Mouse (Mus musculus) megakaryocyte, embryonic 14.5 days (primary cell): ENCODE measurements around the gene Rapgef4.

Experiments
- FLI1 ChIP-seq: IDR thresholded peaks from 2 replicates; pipeline ENCODE4 v1.6.1; 2012; ENCODE audit warnings: low read length, inconsistent platforms, mixed read lengths
- GATA1 ChIP-seq: IDR thresholded peaks from 3 replicates; pipeline ENCODE4 v1.6.1; 2012; ENCODE audit warnings: mixed read lengths, low read length, inconsistent platforms, borderline replicate concordance

DNA sequence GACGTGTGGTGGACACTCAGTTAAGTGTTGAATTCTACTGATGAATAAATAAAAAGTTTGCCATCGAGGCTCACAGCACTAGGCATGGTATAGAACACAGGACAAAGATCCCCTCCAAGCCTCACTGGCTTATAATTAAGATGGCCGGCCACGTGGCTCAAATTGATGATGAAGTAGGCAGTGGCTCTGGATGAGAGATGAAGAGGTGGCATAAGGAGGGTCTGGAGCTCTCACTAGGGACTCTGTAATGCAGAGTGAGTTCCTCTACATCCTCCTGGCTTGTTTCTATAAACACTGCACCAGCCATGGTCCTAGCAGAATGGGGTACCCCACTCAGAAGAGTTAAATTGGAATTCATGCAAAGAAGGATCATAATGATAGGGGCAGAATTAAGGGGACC is 241.2 kb downstream of the Rapgef4 start:
- TF ChIP-seq FLI1 (no peak), GATA1 (no peak)
